Mouse (Mus musculus) 3T3-L1 (cell line): ENCODE data around the gene Olfr698.
"Not testable (repeated sequence)": the region's sequence is repeated elsewhere in the genome, so short reads cannot be mapped to it uniquely, and the experiment has no call there.

Source experiments
- DNase-seq: peaks from one replicate; pipeline ENCODE4 v3.0.0-alpha.2; 2015; ENCODE audit warnings: low read depth, low spot score

Gene Olfr698

DNA sequence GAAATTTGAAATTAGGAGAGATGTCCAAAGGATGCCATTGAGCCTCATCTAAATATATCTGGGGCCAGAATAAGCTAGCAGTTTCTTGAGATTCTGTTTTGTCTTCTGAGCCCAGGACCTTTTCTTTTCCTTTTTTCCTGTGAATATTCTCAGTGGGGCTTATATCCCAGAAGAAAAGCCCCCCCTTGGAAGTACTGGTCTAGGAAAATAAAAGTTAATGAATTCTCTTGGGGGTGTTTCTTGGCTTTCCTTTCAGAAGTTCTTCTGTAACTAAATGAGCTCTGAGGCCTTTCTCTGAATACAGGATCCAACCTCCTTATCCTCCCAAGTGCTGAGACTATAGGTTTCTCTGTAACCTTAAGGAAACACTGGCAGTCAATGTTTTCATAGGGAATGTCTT, at the start of gene Olfr698:
TSS of gene Olfr698 (minus strand) at position 101 of the 400 bp plus-strand sequence.
- no peak for DNase-seq

DNA sequence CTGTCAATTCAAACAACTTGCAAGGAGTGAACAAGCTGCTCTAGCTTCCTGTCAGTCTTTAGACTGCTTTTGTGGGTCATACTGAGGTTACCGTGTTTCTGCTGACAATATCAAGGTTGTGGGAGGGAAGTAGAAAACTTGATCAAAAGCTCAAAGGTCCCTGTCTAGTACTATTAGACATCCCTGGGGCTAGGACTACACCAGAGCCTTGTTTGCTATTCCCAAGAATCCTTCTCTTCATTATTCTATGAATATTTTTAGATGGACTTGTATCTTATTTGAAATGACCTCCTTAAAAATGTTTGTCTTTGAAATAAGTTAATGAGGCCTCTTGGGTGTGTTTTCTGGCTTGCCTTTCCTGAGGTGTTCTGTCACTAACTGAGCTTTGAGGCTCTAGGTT, 37.9 kb upstream of the Olfr698 start, which contains the start of gene Olfr699:
TSS of gene Olfr699 (minus strand) at position 101 of the 400 bp plus-strand sequence.
- DNase-seq = no peak

DNA sequence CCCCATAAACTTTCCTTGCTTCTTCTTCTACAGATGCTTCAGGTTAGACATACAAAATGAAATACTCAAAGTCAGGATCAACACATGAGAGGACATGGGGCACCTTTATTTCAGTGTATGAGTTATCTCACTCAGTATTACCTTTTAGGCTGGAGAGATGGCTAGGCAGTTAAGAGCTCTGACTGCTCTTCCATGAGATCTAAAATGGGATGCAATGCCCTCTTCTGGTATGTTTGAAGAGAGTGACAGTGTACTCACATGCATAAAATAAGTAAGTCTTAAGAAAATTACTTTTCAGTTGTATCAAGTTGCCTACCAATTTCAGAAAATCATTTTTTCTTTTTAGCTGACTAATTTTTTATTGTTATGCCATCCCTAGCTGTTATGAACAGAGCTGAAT, 33.1 kb upstream of the Olfr698 start:
- no peak for DNase-seq

DNA sequence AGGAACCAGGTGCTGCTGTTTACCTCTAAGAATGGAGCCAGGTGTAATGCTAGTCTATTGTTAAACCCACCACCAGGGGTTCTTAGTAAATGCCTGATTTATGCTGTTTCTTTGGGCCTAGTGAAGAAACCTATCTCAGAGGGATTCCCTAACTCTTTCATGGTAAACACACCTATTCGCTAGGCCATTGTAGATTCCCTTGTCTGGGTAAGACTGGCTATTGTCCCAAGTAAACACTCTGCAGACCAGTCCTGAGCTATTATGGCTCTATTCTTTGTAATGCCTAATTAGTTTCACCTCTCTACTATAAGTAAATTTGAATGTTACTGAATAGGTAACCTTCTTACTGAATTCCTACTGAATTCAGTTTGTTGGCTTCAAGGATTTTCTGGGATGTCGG, 5.8 kb upstream of the Olfr698 start:
- not testable (repeated sequence) for DNase-seq

DNA sequence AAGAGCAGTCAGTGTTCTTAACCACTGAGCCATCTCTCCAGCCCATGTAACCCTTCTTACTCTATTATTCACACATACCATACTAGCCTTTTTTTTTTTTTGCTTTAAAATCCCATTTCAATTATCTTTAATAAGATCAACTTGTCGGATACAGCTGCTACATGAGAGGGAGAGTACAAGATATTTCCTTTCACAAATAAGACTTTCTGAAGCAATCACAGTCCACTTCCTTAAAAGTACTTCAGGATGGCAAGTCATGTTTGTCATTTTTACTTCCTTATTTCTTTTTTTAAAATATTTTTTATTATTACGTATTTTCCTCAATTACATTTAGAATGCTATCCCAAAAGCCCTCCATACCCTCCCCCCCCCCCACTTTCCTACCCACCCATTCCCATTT, 3.6 kb upstream of the Olfr698 start:
- no peak for DNase-seq

DNA sequence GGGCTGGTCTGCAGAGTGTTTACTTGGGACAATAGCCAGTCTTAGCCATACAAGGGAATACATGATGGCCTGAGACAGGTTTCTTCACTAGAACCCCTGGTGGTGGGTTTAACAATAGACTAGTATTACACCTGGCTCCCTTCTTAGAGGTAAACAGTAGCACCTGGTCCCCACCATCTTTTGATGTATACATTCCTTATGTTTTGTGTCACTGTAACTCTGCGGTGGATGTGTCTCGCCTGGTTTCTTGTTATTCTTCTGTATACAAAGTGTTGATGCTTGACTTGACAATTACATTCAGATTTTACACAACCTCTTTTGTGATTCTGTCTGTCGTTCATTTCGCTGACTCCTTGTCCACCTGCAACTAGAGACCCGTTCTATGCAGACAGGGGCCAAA, 9.4 kb downstream of the Olfr698 start:
- no peak for DNase-seq

DNA sequence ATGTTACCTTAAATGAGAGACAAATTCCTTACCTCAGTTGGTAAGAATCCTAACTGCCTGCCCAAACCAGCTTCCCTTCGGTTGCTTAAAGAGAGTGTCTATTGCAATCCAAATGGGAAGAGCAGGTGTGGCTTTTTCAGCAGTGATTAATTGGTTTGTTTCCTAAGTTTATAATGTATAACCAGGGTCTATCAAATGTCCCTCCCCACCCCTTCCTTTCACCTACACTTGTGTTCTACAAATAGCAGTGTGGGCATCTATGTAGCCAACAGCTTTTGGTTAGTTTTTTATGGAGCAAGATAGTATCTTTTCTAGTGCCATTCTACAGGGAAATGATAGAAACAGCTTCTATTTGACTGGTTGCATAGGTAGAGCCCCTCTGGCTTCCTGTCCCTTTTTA, 12.9 kb downstream of the Olfr698 start, which contains the start of gene Olfr697:
TSS of gene Olfr697 (minus strand) at position 101 of the 400 bp plus-strand sequence.
- DNase-seq = no peak

DNA sequence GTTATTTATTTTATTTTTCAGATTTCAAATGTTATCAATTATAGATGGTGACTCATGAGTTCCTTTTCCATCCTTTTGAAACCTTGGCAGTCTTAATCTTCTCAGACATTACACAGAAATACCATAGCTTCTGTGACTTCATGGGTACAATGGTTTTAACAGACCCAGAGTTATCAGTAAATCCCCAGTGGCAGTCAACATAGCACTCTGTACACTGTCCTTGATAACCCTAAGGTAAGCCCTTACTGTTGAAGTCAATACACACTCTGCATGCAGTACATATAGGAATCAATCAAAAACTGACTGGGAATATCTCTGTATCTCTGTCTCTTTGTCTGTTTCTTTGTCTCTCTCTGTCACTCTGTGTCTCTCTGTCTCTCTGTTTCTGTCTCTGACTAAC, 18.2 kb downstream of the Olfr698 start:
- no peak for DNase-seq

DNA sequence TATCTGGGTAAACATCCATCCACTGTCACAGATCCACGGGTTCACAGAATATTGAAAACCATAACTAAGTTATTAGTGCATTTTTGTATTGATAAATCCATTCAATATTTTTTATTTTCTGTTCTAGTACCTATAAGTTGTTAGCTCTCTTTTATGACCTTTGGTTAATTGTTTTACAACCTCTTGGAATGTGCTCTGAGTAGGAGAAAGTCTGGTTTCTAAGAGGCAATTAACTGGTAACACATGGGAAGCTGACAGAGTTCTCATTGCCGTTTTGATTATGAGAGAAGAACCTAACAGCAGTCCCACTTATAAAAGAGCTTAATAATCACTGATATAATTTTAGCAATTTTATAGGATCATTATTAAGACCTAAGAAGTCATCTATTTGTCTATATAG, 21.5 kb downstream of the Olfr698 start:
- no peak for DNase-seq

DNA sequence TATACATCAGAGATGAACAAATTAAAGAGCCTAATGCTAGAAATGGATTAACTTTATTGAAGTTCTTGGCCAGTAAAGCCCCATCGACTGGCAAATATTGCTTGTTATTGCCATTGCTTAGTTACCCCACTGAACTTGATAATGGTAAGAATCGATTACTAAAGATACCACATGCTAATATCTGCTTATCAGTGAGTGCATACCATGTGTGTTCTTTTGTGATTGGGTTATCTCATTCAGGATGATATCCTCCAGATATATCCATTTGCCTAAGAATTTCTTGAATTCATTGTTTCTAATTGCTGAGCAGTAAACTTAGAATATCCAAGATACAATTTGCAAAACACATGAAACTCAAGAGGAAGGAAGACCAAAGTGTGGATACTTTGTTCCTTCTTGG, 29.5 kb downstream of the Olfr698 start:
- not testable (repeated sequence) for DNase-seq

DNA sequence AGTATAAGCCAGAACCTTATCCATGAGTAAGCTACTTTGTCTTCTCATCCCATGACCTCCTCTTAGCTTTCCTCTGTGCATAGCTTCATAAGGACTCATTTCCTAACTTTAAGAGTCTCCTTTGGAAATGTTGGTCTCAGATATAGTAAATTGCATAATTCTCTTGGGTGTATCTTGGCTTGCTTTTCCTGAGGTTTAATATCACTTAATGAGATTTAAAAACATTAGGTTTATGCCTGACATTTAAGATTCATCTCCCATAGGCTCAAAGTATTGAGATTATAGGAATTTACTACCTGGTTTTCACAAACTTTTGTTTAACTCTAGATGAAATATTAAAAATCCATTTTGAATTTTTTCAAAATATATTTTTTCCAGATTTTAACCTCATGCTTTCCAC, 38.9 kb downstream of the Olfr698 start, which contains the start of gene Olfr695:
TSS of gene Olfr695 (minus strand) at position 101 of the 400 bp plus-strand sequence.
- no peak for DNase-seq

DNA sequence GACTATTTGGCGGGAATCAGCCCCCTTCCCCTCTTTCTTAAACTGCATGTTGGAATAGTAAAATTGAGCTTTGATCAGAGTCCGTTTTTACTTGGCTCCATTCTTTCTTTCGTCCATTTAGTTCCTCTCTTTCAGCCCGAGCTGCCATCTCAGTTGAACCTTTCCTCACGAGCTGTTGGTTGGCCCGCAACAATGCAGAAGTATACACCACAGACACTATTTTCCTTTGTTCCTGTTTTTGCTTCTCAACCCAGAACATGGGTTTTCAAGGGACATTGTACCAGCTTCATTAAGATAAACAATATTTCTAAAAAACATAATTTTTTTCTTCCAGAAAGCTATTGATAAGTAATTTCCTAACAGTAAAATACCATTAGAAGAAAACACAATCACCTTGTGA, 43.7 kb downstream of the Olfr698 start:
- DNase-seq = no peak

DNA sequence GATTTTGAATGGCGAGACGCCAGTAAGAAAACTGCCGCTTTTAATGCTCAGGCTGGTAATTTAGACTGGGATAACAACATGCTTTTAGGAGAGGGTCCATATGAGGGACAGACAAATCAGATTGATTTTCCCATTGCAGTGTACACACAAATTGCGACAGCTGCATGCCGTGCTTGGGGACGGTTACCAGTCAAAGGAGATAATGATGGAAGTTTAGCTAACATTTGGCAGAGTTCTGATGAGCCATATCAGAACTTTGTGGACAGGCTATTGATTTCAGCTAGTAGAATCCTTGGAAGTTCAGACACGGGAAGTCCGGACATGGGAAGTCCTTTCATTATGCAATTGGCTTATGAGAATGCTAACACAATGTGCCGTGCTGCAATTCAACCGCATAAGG, 47.5 kb downstream of the Olfr698 start:
- DNase-seq = not testable (repeated sequence)
